Mouse (Mus musculus): ENCODE data around the gene Ech1. TPM values are rescaled to one million over a fixed set of nuclear protein-coding genes. Genes with fewer than 3 reads are reported as not detected.

Gene Ech1
- polyA plus RNA-seq, 1 experiment from 2014 or later, result 281 TPM

- Histone ChIP-seq H3K4me2 (ENCODE audit: low read depth, low read length) (peak overlapping the region; percentile 26), H3K9me3 (replicated peaks; ENCODE audit: control insufficient read depth, low read length) (no peaks in the 10 kb centered on the region), H3K4me3 (ENCODE audit: low read length) (peak overlapping the region; percentile 25; the same call in 1 of the 2 replicates), H3K36me3 (ENCODE audit: control insufficient read depth, insufficient read depth) (0 out of 2 replicates have a peak, but pooled peaks cover 2% of the 10 kb centered on the region), H3K9ac (ENCODE audit: low read length) (peak overlapping the region; percentile 54; the same call in 1 of the 2 replicates), H3K27ac (ENCODE audit: low read length) (peak overlapping the region; percentile 41; the same call in 1 of the 2 replicates), H3K27me3 (ENCODE audit: control insufficient read depth, insufficient read depth, low read length) (no peaks in the 10 kb centered on the region), H3K4me1 (ENCODE audit: control insufficient read depth, insufficient read depth, low read length) (no peaks in the 10 kb centered on the region)
- WGBS, result 72% methylated on average over 3 of the region's 3 CpGs
- ATAC-seq (replicated peaks; ENCODE audit: extremely low read depth, insufficient read depth, low FRiP score), result no peak
Observed at GRCm38 (mm10) chr7:28789235-28789634, 35.8 kb upstream of the Ech1 start.

GRCm38 (mm10) chr7:28790066-28790806 lies 34.8 kb upstream of the Ech1 start:
- H3K4me3 ChIP-seq (ENCODE audit: low read length), result no peak overlapping the region
- WGBS, result 54% methylated on average over 8 of the region's 8 CpGs
- ATAC-seq (replicated peaks; ENCODE audit: extremely low read depth, insufficient read depth, low FRiP score), result no peak
- no peaks in the 10 kb centered on the region for H3K27me3 ChIP-seq (ENCODE audit: control insufficient read depth, insufficient read depth, low read length)
- no peak overlapping the region for H3K9ac ChIP-seq (ENCODE audit: low read length)
- no peaks in the 10 kb centered on the region for H3K9me3 ChIP-seq (replicated peaks; ENCODE audit: control insufficient read depth, low read length)
- H3K4me1 ChIP-seq (ENCODE audit: control insufficient read depth, insufficient read depth, low read length), result no peaks in the 10 kb centered on the region
- H3K27ac ChIP-seq (ENCODE audit: low read length), result no peak overlapping the region
- H3K4me2 ChIP-seq (ENCODE audit: low read depth, low read length), result no peak overlapping the region
- H3K36me3 ChIP-seq (ENCODE audit: control insufficient read depth, insufficient read depth), result 0 out of 2 replicates have a peak, but pooled peaks cover 2% of the 10 kb centered on the region

- Histone ChIP-seq H3K9ac (ENCODE audit: low read length) (no peak overlapping the region), H3K27me3 (ENCODE audit: control insufficient read depth, insufficient read depth, low read length) (no peaks in the 10 kb centered on the region), H3K9me3 (replicated peaks; ENCODE audit: control insufficient read depth, low read length) (no peaks in the 10 kb centered on the region), H3K4me3 (ENCODE audit: low read length) (no peak overlapping the region), H3K36me3 (ENCODE audit: control insufficient read depth, insufficient read depth) (no peaks in the 10 kb centered on the region), H3K4me1 (ENCODE audit: control insufficient read depth, insufficient read depth, low read length) (peaks cover under 1% of the 10 kb centered on the region), H3K4me2 (ENCODE audit: low read depth, low read length) (no peak overlapping the region), H3K27ac (ENCODE audit: low read length) (no peak overlapping the region)
- ATAC-seq (replicated peaks; ENCODE audit: extremely low read depth, insufficient read depth, low FRiP score), result no peak
Observed at GRCm38 (mm10) chr7:28791706-28792105, 33.3 kb upstream of the Ech1 start.

- no peak overlapping the region for H3K4me2 ChIP-seq (ENCODE audit: low read depth, low read length)
- no peak overlapping the region for H3K4me3 ChIP-seq (ENCODE audit: low read length)
- peaks cover 4% of the 10 kb centered on the region for H3K4me1 ChIP-seq (ENCODE audit: control insufficient read depth, insufficient read depth, low read length)
- no peaks in the 10 kb centered on the region for H3K27me3 ChIP-seq (ENCODE audit: control insufficient read depth, insufficient read depth, low read length)
- ATAC-seq (replicated peaks; ENCODE audit: extremely low read depth, insufficient read depth, low FRiP score), result no peak
- no peaks in the 10 kb centered on the region for H3K36me3 ChIP-seq (ENCODE audit: control insufficient read depth, insufficient read depth)
- peak overlapping the region; percentile 33; the same call in 1 of the 2 replicates for H3K27ac ChIP-seq (ENCODE audit: low read length)
- no peak overlapping the region for H3K9ac ChIP-seq (ENCODE audit: low read length)
- H3K9me3 ChIP-seq (replicated peaks; ENCODE audit: control insufficient read depth, low read length), result no peaks in the 10 kb centered on the region
- 60% methylated on average over 14 of the region's 14 CpGs for WGBS
Observed at GRCm38 (mm10) chr7:28792391-28793185, 32.4 kb upstream of the Ech1 start.

- peaks cover 4% of the 10 kb centered on the region for H3K4me1 ChIP-seq (ENCODE audit: control insufficient read depth, insufficient read depth, low read length)
- H3K27ac ChIP-seq (ENCODE audit: low read length), result no peak overlapping the region
- no peak overlapping the region for H3K4me3 ChIP-seq (ENCODE audit: low read length)
- no peak overlapping the region for H3K4me2 ChIP-seq (ENCODE audit: low read depth, low read length)
- no peak overlapping the region for H3K9ac ChIP-seq (ENCODE audit: low read length)
- no peak for ATAC-seq (replicated peaks; ENCODE audit: extremely low read depth, insufficient read depth, low FRiP score)
- H3K36me3 ChIP-seq (ENCODE audit: control insufficient read depth, insufficient read depth), result no peaks in the 10 kb centered on the region
- H3K27me3 ChIP-seq (ENCODE audit: control insufficient read depth, insufficient read depth, low read length), result no peaks in the 10 kb centered on the region
- WGBS, result 48% methylated on average over 2 of the region's 2 CpGs
- no peaks in the 10 kb centered on the region for H3K9me3 ChIP-seq (replicated peaks; ENCODE audit: control insufficient read depth, low read length)
Observed at GRCm38 (mm10) chr7:28793834-28794233, 31.2 kb upstream of the Ech1 start.

- Histone ChIP-seq H3K4me1 (ENCODE audit: control insufficient read depth, insufficient read depth, low read length) (peaks cover 4% of the 10 kb centered on the region), H3K4me3 (ENCODE audit: low read length) (no peak overlapping the region), H3K4me2 (ENCODE audit: low read depth, low read length) (no peak overlapping the region), H3K27ac (ENCODE audit: low read length) (no peak overlapping the region), H3K27me3 (ENCODE audit: control insufficient read depth, insufficient read depth, low read length) (no peaks in the 10 kb centered on the region), H3K36me3 (ENCODE audit: control insufficient read depth, insufficient read depth) (no peaks in the 10 kb centered on the region), H3K9ac (ENCODE audit: low read length) (no peak overlapping the region), H3K9me3 (replicated peaks; ENCODE audit: control insufficient read depth, low read length) (no peaks in the 10 kb centered on the region)
- ATAC-seq (replicated peaks; ENCODE audit: extremely low read depth, insufficient read depth, low FRiP score), result no peak
- WGBS, result 84% methylated on average over 3 of the region's 3 CpGs
Observed at GRCm38 (mm10) chr7:28794496-28794895, 30.5 kb upstream of the Ech1 start.

GRCm38 (mm10) chr7:28795832-28796231 lies 29.2 kb upstream of the Ech1 start:
- ATAC-seq (replicated peaks; ENCODE audit: extremely low read depth, insufficient read depth, low FRiP score), result no peak
- no peaks in the 10 kb centered on the region for H3K27me3 ChIP-seq (ENCODE audit: control insufficient read depth, insufficient read depth, low read length)
- H3K9ac ChIP-seq (ENCODE audit: low read length), result peak overlapping the region; percentile 69
- peaks cover 4% of the 10 kb centered on the region for H3K4me1 ChIP-seq (ENCODE audit: control insufficient read depth, insufficient read depth, low read length)
- H3K27ac ChIP-seq (ENCODE audit: low read length), result peak overlapping the region; percentile 73
- no peaks in the 10 kb centered on the region for H3K36me3 ChIP-seq (ENCODE audit: control insufficient read depth, insufficient read depth)
- no peaks in the 10 kb centered on the region for H3K9me3 ChIP-seq (replicated peaks; ENCODE audit: control insufficient read depth, low read length)
- peak overlapping the region; percentile 39 for H3K4me3 ChIP-seq (ENCODE audit: low read length)
- H3K4me2 ChIP-seq (ENCODE audit: low read depth, low read length), result peak overlapping the region; percentile 61
- 63% methylated on average over 15 of the region's 15 CpGs for WGBS

- Histone ChIP-seq H3K27me3 (ENCODE audit: control insufficient read depth, insufficient read depth, low read length) (no peaks in the 10 kb centered on the region), H3K4me2 (ENCODE audit: low read depth, low read length) (peak overlapping the region; percentile 61), H3K36me3 (ENCODE audit: control insufficient read depth, insufficient read depth) (no peaks in the 10 kb centered on the region), H3K4me3 (ENCODE audit: low read length) (peak overlapping the region; percentile 39), H3K9me3 (replicated peaks; ENCODE audit: control insufficient read depth, low read length) (no peaks in the 10 kb centered on the region), H3K27ac (ENCODE audit: low read length) (peak overlapping the region; percentile 73), H3K4me1 (ENCODE audit: control insufficient read depth, insufficient read depth, low read length) (peaks cover 5% of the 10 kb centered on the region), H3K9ac (ENCODE audit: low read length) (peak overlapping the region; percentile 69)
- peak; percentile 63 for ATAC-seq (replicated peaks; ENCODE audit: extremely low read depth, insufficient read depth, low FRiP score)
- 13% methylated on average over 32 of the region's 32 CpGs for WGBS
Observed at GRCm38 (mm10) chr7:28796562-28796975, 28.4 kb upstream of the Ech1 start.

- H3K9ac ChIP-seq (ENCODE audit: low read length), result no peak overlapping the region
- no peaks in the 10 kb centered on the region for H3K36me3 ChIP-seq (ENCODE audit: control insufficient read depth, insufficient read depth)
- no peaks in the 10 kb centered on the region for H3K27me3 ChIP-seq (ENCODE audit: control insufficient read depth, insufficient read depth, low read length)
- WGBS, result 86% methylated on average over 9 of the region's 9 CpGs
- H3K4me2 ChIP-seq (ENCODE audit: low read depth, low read length), result no peak overlapping the region
- H3K4me1 ChIP-seq (ENCODE audit: control insufficient read depth, insufficient read depth, low read length), result peaks cover 32% of the 10 kb centered on the region
- no peak overlapping the region for H3K27ac ChIP-seq (ENCODE audit: low read length)
- no peaks in the 10 kb centered on the region for H3K9me3 ChIP-seq (replicated peaks; ENCODE audit: control insufficient read depth, low read length)
- no peak for ATAC-seq (replicated peaks; ENCODE audit: extremely low read depth, insufficient read depth, low FRiP score)
- no peak overlapping the region for H3K4me3 ChIP-seq (ENCODE audit: low read length)
Observed at GRCm38 (mm10) chr7:28799994-28800393, 25.0 kb upstream of the Ech1 start.

All from heart, embryonic 16.5 days (tissue).